Mouse (Mus musculus) G1E (cell line): ENCODE results near the gene Atf5. TPM values are rescaled to one million over a fixed set of nuclear protein-coding genes. Genes with fewer than 3 reads are reported as not detected.

ENCODE experiments used
- ATAC-seq: 2 replicates; pipeline ENCODE4 v1.8.0; 2016; ENCODE audit warnings: mild to moderate bottlenecking; ENCODE audit not compliant: insufficient number of reproducible peaks, poor library complexity, low FRiP score, severe bottlenecking; ENCODE audit errors: extremely low read depth
- DNase-seq: peaks from one replicate; pipeline ENCODE4 v3.0.0; 2012; ENCODE audit warnings: low spot score
- H3K27me3 ChIP-seq: 2 replicates; pipeline ENCODE4 v1.6.1; 2012; ENCODE audit warnings: mild to moderate bottlenecking, low read length, inconsistent platforms; ENCODE audit not compliant: insufficient read depth
- H3K36me3 ChIP-seq: replicated peaks from 2 replicates; pipeline ENCODE3; 2012; ENCODE audit warnings: mild to moderate bottlenecking, inconsistent platforms
- H3K4me1 ChIP-seq: 2 replicates; pipeline ENCODE4 v1.6.1; 2012; ENCODE audit warnings: low read depth, low read length, inconsistent platforms, mixed read lengths; ENCODE audit not compliant: insufficient read depth
- H3K4me3 ChIP-seq: 2 replicates; pipeline ENCODE4 v1.5.1; 2012; ENCODE audit warnings: low read depth, mild to moderate bottlenecking, inconsistent platforms, low read length, moderate library complexity, mixed read lengths
- H3K9me3 ChIP-seq: replicated peaks from 2 replicates; pipeline ENCODE4 v1.6.1; 2012; ENCODE audit warnings: inconsistent platforms
- CTCF ChIP-seq: IDR thresholded peaks from 2 replicates; pipeline ENCODE4 v1.5.1; 2012; ENCODE audit warnings: low read depth, low read length, inconsistent platforms, mixed read lengths
- GATA1 ChIP-seq: IDR thresholded peaks from 2 replicates; pipeline ENCODE4 v1.6.1; 2012; ENCODE audit warnings: borderline replicate concordance, low read length, inconsistent platforms, mixed read lengths
- GATA2 ChIP-seq: IDR thresholded peaks from 2 replicates; pipeline ENCODE4 v1.6.1; 2012; ENCODE audit warnings: low read depth, low read length, inconsistent platforms, borderline replicate concordance
- POLR2AphosphoS5 ChIP-seq: IDR thresholded peaks from 2 replicates; pipeline ENCODE4 v1.6.1; 2012; ENCODE audit warnings: low read depth, low read length, inconsistent platforms; ENCODE audit not compliant: insufficient replicate concordance
- TAL1 ChIP-seq: conservative IDR thresholded peaks from 2 replicates; pipeline ENCODE4 v1.6.1; 2012; ENCODE audit warnings: low read depth, low read length, inconsistent platforms, mixed read lengths
- polyA plus RNA-seq: library from polyadenylated mRNA; stranded (reverse); fragments of >175 nt; gene quantifications from 2 replicates; pipeline ENCODE4 v1.2.3, GENCODE M21; 2012
- total RNA-seq, 2 experiments: library from RNA; stranded (forward) in 1 of 2; stranded (reverse) in 1 of 2; fragments of 200-1000 nt in 1 of 2; fragments of >200 nt in 1 of 2; fragmentation: Nextera tagmentation in 1 of 2; gene quantifications; 2 replicates each; pipeline ENCODE4 v1.2.3; 2014 to 2017

Atf5 gene
- total RNA-seq (2014; fragmentation: Nextera tagmentation) (37.7 and 58.5 TPM in 2 replicates), total RNA-seq (2017) (5.2 and 8.6 TPM in 2 replicates), polyA plus RNA-seq (282 and 396 TPM in 2 replicates)

- DNase-seq (peak; percentile 72), ATAC-seq (no peak)
- H3K36me3 ChIP-seq, result peaks cover 85% of the 10 kb centered on the region
- no peaks in the 10 kb centered on the region for H3K9me3 ChIP-seq
- no peak for TF ChIP-seq POLR2AphosphoS5
- no peak for TF ChIP-seq GATA1
- TF ChIP-seq TAL1, result no peak
- TF ChIP-seq GATA2, result no peak
- no peak for TF ChIP-seq CTCF
- H3K4me3 ChIP-seq, result peak within 1 kb of the TSS; percentile 88
- peaks cover 64% of the 10 kb centered on the region for H3K4me1 ChIP-seq
- no peaks in the 10 kb centered on the region for H3K27me3 ChIP-seq
These were observed at the start of gene Atf5 for GRCm38 (mm10) chr7:44816470-44817021. TSS of gene Atf5 (minus strand) at chr7:44816658.

GRCm38 (mm10) chr7:44864595-44865542 lies 48.4 kb upstream of the Atf5 start:
- Histone ChIP-seq H3K36me3 (peaks cover 81% of the 10 kb centered on the region), H3K27me3 (no peaks in the 10 kb centered on the region), H3K9me3 (peaks cover 4% of the 10 kb centered on the region; the same call in 1 of the 2 replicates), H3K4me3 (no peak overlapping the region; the same call in 1 of the 2 replicates), H3K4me1 (peaks cover 79% of the 10 kb centered on the region)
- DNase-seq, result peak; percentile 62
- no peak for TF ChIP-seq GATA1
- no peak for TF ChIP-seq CTCF
- no peak for TF ChIP-seq GATA2
- no peak for TF ChIP-seq TAL1
- ATAC-seq, result no peak

GRCm38 (mm10) chr7:44863982-44864494 lies 47.6 kb upstream of the Atf5 start:
- Histone ChIP-seq H3K4me1 (peaks cover 86% of the 10 kb centered on the region), H3K27me3 (no peaks in the 10 kb centered on the region), H3K4me3 (no peak overlapping the region; the same call in 1 of the 2 replicates), H3K36me3 (peaks cover 89% of the 10 kb centered on the region), H3K9me3 (peaks cover 4% of the 10 kb centered on the region; the same call in 1 of the 2 replicates)
- ATAC-seq, result no peak
- DNase-seq, result no peak
- TF ChIP-seq TAL1 (no peak), CTCF (no peak), GATA2 (no peak), GATA1 (no peak), POLR2AphosphoS5 (no peak)

- peaks cover 4% of the 10 kb centered on the region; the same call in 1 of the 2 replicates for H3K9me3 ChIP-seq
- peaks cover 86% of the 10 kb centered on the region for H3K4me1 ChIP-seq
- TF ChIP-seq POLR2AphosphoS5 (no peak), GATA2 (no peak), GATA1 (no peak), CTCF (no peak), TAL1 (no peak)
- peaks cover 96% of the 10 kb centered on the region for H3K36me3 ChIP-seq
- DNase-seq (no peak), ATAC-seq (no peak)
- H3K4me3 ChIP-seq, result no peak overlapping the region
- no peaks in the 10 kb centered on the region for H3K27me3 ChIP-seq
These were observed 46.8 kb upstream of the Atf5 start for GRCm38 (mm10) chr7:44863210-44863609.

GRCm38 (mm10) chr7:44862434-44862833 lies 46.0 kb upstream of the Atf5 start:
- TF ChIP-seq CTCF, result no peak
- TF ChIP-seq GATA1, result no peak
- TF ChIP-seq POLR2AphosphoS5, result no peak
- TF ChIP-seq TAL1, result no peak
- no peak for TF ChIP-seq GATA2
- Histone ChIP-seq H3K27me3 (no peaks in the 10 kb centered on the region), H3K9me3 (peaks cover 4% of the 10 kb centered on the region; the same call in 1 of the 2 replicates), H3K4me3 (no peak overlapping the region), H3K4me1 (peaks cover 84% of the 10 kb centered on the region), H3K36me3 (peaks cover 92% of the 10 kb centered on the region)
- no peak for DNase-seq
- no peak for ATAC-seq

- H3K4me1 ChIP-seq, result peaks cover 82% of the 10 kb centered on the region
- no peak for ATAC-seq
- peaks cover 4% of the 10 kb centered on the region; the same call in 1 of the 2 replicates for H3K9me3 ChIP-seq
- TF ChIP-seq POLR2AphosphoS5 (no peak), GATA1 (no peak), CTCF (no peak), TAL1 (no peak), GATA2 (no peak)
- DNase-seq, result no peak
- H3K4me3 ChIP-seq, result no peak overlapping the region; the same call in 1 of the 2 replicates
- H3K27me3 ChIP-seq, result no peaks in the 10 kb centered on the region
- H3K36me3 ChIP-seq, result peaks cover 83% of the 10 kb centered on the region
These were observed 45.0 kb upstream of the Atf5 start for GRCm38 (mm10) chr7:44861429-44861816.
